Mouse (Mus musculus) neural tube, embryonic 14.5 days (tissue): ENCODE results near the gene Trim14. TPM values are rescaled to one million over a fixed set of nuclear protein-coding genes. Genes with fewer than 3 reads are reported as not detected.

Source experiments
- ATAC-seq: fragments of 200-750 bp; cut with Nextera tagmentation; 2 replicates; pipeline ENCODE4 v1.8.0; 2017; ENCODE audit warnings: low read depth, mild to moderate bottlenecking, moderate TSS enrichment, moderate library complexity
- H3K27ac ChIP-seq: fragments of 300-500 bp; sonication (generic); 2 replicates; pipeline ENCODE4 v1.5.1; 2014; ENCODE audit warnings: low read depth, mild to moderate bottlenecking, control low read depth, low read length, moderate library complexity, mixed read lengths
- H3K27me3 ChIP-seq: fragments of 300-500 bp; sonication (generic); 2 replicates; pipeline ENCODE4 v1.6.1; 2014; ENCODE audit warnings: low read length; ENCODE audit not compliant: control insufficient read depth, insufficient read depth
- H3K36me3 ChIP-seq: fragments of 300-500 bp; sonication (generic); 2 replicates; pipeline ENCODE4 v1.6.1; 2014; ENCODE audit warnings: low read length, mixed read lengths; ENCODE audit not compliant: control insufficient read depth, insufficient read depth
- H3K4me1 ChIP-seq: fragments of 300-500 bp; sonication (generic); 2 replicates; pipeline ENCODE4 v1.6.1; 2014; ENCODE audit warnings: low read length; ENCODE audit not compliant: control insufficient read depth, insufficient read depth
- H3K4me2 ChIP-seq: fragments of 300-500 bp; sonication (generic); 2 replicates; pipeline ENCODE4 v1.6.1; 2014; ENCODE audit warnings: mild to moderate bottlenecking, low read depth, low read length, control low read depth
- H3K4me3 ChIP-seq: fragments of 300-500 bp; sonication (generic); 2 replicates; pipeline ENCODE4 v1.5.1; 2014; ENCODE audit warnings: low read depth, low read length, control low read depth, mixed read lengths
- H3K9ac ChIP-seq: fragments of 300-500 bp; sonication (generic); replicated peaks from 2 replicates; pipeline ENCODE4 v1.6.1; 2014; ENCODE audit warnings: low read depth, mild to moderate bottlenecking, control low read depth, low read length, mixed read lengths
- H3K9me3 ChIP-seq: fragments of 300-500 bp; sonication (generic); 2 replicates; pipeline ENCODE4 v1.6.1; 2016; ENCODE audit warnings: low read length; ENCODE audit not compliant: control insufficient read depth
- WGBS: fragments of 180-500 bp; shearing (Covaris S2); extraction: QIAGEN DNeasy Blood & Tissue Kit; methylation state at CpG from one replicate; pipeline ENCODE4 v1.1.7; 2014; 5-methylcytosine and 5-hydroxymethylcytosine counted together
- polyA plus RNA-seq: library from polyadenylated mRNA; unstranded; fragments of >200 nt; fragmentation: Nextera tagmentation; extraction: Ambion mirVana; gene quantifications from 2 replicates; pipeline ENCODE4 v1.2.1, GENCODE M21; 2014

Gene Trim14
- polyA plus RNA-seq, 1 experiment from 2014 or later = 1.1 TPM

DNA sequence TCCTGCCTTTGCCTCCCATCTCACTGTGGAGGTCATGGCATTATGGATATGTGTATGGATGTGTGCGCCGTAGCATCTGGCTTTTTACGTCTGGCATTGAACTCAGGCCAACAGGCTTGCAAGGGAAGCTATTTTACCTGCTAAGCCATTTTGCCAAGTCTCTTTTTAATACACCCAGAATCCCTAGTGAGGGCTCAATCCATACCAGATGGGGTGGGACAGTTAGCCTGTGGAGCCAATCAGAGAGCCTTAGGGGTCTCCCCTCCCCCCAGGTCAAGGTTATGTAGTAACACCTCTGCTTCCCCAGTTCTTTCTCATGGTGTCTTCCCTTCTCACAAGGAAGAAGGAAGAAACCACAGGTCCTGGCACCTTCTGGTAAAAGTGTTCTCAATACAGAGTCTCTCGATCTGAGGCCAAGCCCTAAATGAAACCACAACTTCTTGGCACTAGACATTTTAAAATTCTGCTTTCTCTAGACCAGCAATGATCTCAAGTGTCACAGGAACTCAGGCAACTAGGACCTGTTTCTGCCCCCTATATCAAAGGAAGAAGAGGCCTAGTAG lies 29.5 kb upstream of the Trim14 start:
- Histone ChIP-seq H3K9ac (no peak overlapping the region), H3K9me3 (no peaks in the 10 kb centered on the region), H3K4me1 (no peaks in the 10 kb centered on the region), H3K36me3 (no peaks in the 10 kb centered on the region), H3K4me3 (no peak overlapping the region), H3K4me2 (no peak overlapping the region), H3K27me3 (no peaks in the 10 kb centered on the region), H3K27ac (no peak overlapping the region)
- WGBS = 97% methylated on average over 4 of the region's 4 CpGs
- ATAC-seq = no peak

- no peaks in the 10 kb centered on the region for H3K27me3 ChIP-seq
- H3K4me1 ChIP-seq = no peaks in the 10 kb centered on the region
- 86% methylated on average over 4 of the region's 4 CpGs for WGBS
- H3K4me3 ChIP-seq = no peak overlapping the region
- H3K4me2 ChIP-seq = no peak overlapping the region
- H3K27ac ChIP-seq = no peak overlapping the region
- no peak overlapping the region for H3K9ac ChIP-seq
- H3K36me3 ChIP-seq = no peaks in the 10 kb centered on the region
- no peak for ATAC-seq
- no peaks in the 10 kb centered on the region for H3K9me3 ChIP-seq
Measured at GRCm38 (mm10) chr4:46564247-46564646, 28.3 kb upstream of the Trim14 start.

DNA sequence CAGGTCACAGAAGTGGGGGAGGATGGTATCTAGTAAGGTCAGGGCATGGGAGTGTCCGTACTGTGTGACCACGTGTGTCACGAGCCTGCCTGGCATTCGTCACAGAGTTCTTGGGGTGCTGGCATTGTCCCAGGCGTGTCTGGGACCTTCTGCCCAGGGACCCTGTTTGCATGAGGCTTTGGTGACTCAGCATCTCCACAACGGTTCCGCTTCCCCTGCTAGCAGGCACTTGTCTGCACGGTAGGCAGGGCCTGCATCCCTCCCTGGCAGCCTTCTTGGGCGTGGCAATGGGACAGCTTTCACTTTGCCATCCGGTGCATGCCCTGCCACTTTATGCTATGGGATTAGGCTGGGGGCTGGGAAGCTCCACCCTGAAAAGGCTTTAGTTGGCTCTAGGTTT lies 27.9 kb upstream of the Trim14 start:
- Histone ChIP-seq H3K4me3 (no peak overlapping the region), H3K36me3 (no peaks in the 10 kb centered on the region), H3K27ac (no peak overlapping the region), H3K4me2 (no peak overlapping the region), H3K9ac (no peak overlapping the region), H3K9me3 (no peaks in the 10 kb centered on the region), H3K27me3 (no peaks in the 10 kb centered on the region), H3K4me1 (no peaks in the 10 kb centered on the region)
- ATAC-seq = no peak
- WGBS = 74% methylated on average over 10 of the region's 10 CpGs

DNA sequence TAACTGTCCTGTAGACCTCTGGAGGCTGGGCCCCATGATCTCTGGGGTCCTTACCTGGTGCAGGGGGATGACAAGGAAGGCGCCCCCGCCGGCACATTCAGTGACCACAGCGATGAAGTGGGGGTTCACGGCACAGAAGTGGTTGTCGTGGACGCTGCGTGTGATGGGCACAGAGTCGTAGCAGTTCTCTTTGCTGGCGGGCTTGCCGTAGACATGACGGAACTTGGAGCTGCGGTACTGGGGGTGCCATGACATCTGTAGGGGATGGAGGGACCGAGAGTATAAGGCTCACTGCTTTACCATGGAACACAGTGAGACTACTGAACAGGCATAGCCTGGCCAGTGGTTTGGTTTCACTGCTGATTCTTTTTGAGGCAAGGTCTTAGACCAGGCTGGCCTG lies 26.9 kb upstream of the Trim14 start:
- Histone ChIP-seq H3K9ac (no peak overlapping the region), H3K4me3 (no peak overlapping the region), H3K4me1 (no peaks in the 10 kb centered on the region), H3K4me2 (no peak overlapping the region), H3K27ac (no peak overlapping the region), H3K9me3 (no peaks in the 10 kb centered on the region), H3K27me3 (no peaks in the 10 kb centered on the region), H3K36me3 (no peaks in the 10 kb centered on the region)
- 94% methylated on average over 14 of the region's 14 CpGs for WGBS
- ATAC-seq = no peak

- Histone ChIP-seq H3K27me3 (no peaks in the 10 kb centered on the region), H3K27ac (no peak overlapping the region), H3K36me3 (no peaks in the 10 kb centered on the region), H3K4me1 (no peaks in the 10 kb centered on the region), H3K9ac (no peak overlapping the region), H3K9me3 (no peaks in the 10 kb centered on the region), H3K4me3 (no peak overlapping the region), H3K4me2 (no peak overlapping the region)
- no peak for ATAC-seq
- WGBS = 79% methylated on average over 5 of the region's 5 CpGs
Measured at GRCm38 (mm10) chr4:46562037-46562436, 26.1 kb upstream of the Trim14 start.

DNA sequence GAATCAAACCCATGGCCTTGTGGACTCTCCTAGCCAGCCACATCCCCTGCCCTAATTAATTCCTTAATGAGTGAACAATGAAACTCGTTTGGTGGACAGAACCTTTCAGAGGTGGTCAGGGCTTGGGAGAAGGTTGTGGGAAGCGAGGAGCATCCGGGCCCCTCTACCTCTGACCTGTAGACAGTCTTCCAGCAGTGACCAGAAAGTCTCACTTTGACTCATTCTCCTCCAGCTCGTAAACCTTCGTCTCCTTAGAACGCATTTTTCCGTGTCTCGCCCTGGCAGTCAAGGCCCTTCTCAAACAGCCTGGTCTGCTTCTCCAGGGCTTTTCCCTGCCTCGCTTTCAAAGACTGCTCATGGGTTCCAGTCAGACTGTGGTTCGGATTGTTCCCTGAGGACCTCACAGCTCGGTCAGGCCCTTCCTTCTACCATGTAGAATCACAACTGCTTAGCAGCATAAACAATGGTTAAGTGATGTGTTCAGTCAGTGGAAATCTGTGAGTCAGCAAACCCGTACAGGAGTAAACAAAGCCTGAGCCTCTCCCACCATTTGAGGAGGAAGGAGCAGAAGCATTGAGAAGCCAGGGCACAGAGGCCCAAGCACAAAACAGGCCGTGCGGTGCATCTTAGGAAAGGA lies 24.2 kb upstream of the Trim14 start:
- ATAC-seq = no peak
- Histone ChIP-seq H3K36me3 (no peaks in the 10 kb centered on the region), H3K27ac (no peak overlapping the region), H3K4me1 (no peaks in the 10 kb centered on the region), H3K27me3 (no peaks in the 10 kb centered on the region), H3K4me3 (no peak overlapping the region), H3K9ac (no peak overlapping the region), H3K4me2 (no peak overlapping the region), H3K9me3 (no peaks in the 10 kb centered on the region)
- 82% methylated on average over 14 of the region's 14 CpGs for WGBS

- Histone ChIP-seq H3K9ac (no peak overlapping the region), H3K27me3 (no peaks in the 10 kb centered on the region), H3K27ac (no peak overlapping the region), H3K4me3 (no peak overlapping the region), H3K36me3 (no peaks in the 10 kb centered on the region), H3K4me2 (no peak overlapping the region), H3K9me3 (no peaks in the 10 kb centered on the region), H3K4me1 (no peaks in the 10 kb centered on the region)
- no peak for ATAC-seq
- 79% methylated on average over 22 of the region's 22 CpGs for WGBS
Measured at GRCm38 (mm10) chr4:46558672-46559667, 23.0 kb upstream of the Trim14 start.

GRCm38 (mm10) chr4:46556933-46557332 lies 21.0 kb upstream of the Trim14 start:
- no peak overlapping the region for H3K27ac ChIP-seq
- no peak overlapping the region for H3K4me3 ChIP-seq
- H3K36me3 ChIP-seq = no peaks in the 10 kb centered on the region
- H3K9ac ChIP-seq = no peak overlapping the region
- 84% methylated on average over 3 of the region's 3 CpGs for WGBS
- no peak for ATAC-seq
- no peaks in the 10 kb centered on the region for H3K27me3 ChIP-seq
- H3K4me2 ChIP-seq = no peak overlapping the region
- H3K4me1 ChIP-seq = no peaks in the 10 kb centered on the region
- no peaks in the 10 kb centered on the region for H3K9me3 ChIP-seq

DNA sequence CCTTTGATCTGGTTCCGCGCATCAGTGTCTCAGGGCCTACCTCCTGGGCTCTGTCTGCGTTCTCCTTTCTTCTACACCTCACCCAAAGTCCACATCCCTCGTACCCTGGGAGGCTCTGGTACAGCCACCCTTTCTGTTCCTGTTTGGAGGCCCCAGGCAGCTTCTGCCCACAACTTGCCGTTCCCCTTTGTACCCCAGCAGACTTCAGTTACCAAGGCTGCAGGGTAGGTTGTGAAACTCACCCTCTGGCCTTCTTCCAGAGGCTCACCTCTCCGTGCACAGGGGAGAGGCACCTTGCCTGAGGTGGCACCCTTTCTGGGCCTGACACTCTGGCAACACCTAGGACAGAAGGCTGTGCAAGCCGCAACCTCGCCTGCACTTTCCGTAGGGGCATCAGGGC lies 19.8 kb upstream of the Trim14 start:
- H3K27me3 ChIP-seq = no peaks in the 10 kb centered on the region
- no peaks in the 10 kb centered on the region for H3K9me3 ChIP-seq
- no peak overlapping the region for H3K9ac ChIP-seq
- no peak for ATAC-seq
- no peaks in the 10 kb centered on the region for H3K36me3 ChIP-seq
- H3K27ac ChIP-seq = no peak overlapping the region
- 86% methylated on average over 9 of the region's 9 CpGs for WGBS
- H3K4me1 ChIP-seq = no peaks in the 10 kb centered on the region
- H3K4me2 ChIP-seq = no peak overlapping the region
- H3K4me3 ChIP-seq = no peak overlapping the region
